Mouse (Mus musculus): ENCODE measurements around the gene Mtfmt. TPM values are rescaled to one million over a fixed set of nuclear protein-coding genes. Genes with fewer than 3 reads are reported as not detected.

The Mtfmt gene
- polyA plus RNA-seq, 1 experiment from 2014 or later = 20.2 TPM

DNA sequence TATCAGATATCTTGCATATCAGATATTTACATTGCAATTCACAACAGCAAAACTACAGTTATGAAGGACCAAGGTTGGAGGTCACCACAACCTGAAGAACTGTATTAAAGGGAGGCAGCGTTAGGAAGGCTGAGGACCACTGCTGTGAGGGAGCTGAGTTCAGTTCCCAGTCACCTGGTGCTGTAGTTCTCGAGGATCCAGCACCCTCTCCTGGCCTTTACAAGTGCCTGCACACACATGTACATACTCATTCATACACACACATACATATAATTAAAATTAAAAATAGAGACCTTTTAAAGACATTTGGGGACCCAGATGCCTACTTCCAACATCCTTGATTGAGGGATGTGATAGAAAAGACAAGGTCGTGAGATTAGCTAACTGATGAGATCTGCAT, 15.9 kb upstream of the Mtfmt start:
- H3K9me3 ChIP-seq (ENCODE audit: control insufficient read depth, low read length) = no peaks in the 10 kb centered on the region
- H3K27me3 ChIP-seq (replicated peaks; ENCODE audit: control insufficient read depth, insufficient read depth, low read length) = no peaks in the 10 kb centered on the region
- H3K27ac ChIP-seq (ENCODE audit: low read depth, low read length) = no peak overlapping the region
- no peak overlapping the region for H3K9ac ChIP-seq (ENCODE audit: low read depth, low read length)
- DNase-seq (ENCODE audit: low spot score) (no peak), ATAC-seq (replicated peaks; ENCODE audit: low FRiP score) (no peak)
- no peaks in the 10 kb centered on the region for H3K4me1 ChIP-seq (replicated peaks; ENCODE audit: control insufficient read depth, insufficient read depth, low read length)
- no peak overlapping the region for H3K4me3 ChIP-seq (ENCODE audit: low read depth, low read length)
- 79% methylated on average over 3 of the region's 3 CpGs for WGBS
- no peaks in the 10 kb centered on the region for H3K36me3 ChIP-seq (ENCODE audit: control insufficient read depth, insufficient read depth, low read length)
- H3K4me2 ChIP-seq = no peak overlapping the region

DNA sequence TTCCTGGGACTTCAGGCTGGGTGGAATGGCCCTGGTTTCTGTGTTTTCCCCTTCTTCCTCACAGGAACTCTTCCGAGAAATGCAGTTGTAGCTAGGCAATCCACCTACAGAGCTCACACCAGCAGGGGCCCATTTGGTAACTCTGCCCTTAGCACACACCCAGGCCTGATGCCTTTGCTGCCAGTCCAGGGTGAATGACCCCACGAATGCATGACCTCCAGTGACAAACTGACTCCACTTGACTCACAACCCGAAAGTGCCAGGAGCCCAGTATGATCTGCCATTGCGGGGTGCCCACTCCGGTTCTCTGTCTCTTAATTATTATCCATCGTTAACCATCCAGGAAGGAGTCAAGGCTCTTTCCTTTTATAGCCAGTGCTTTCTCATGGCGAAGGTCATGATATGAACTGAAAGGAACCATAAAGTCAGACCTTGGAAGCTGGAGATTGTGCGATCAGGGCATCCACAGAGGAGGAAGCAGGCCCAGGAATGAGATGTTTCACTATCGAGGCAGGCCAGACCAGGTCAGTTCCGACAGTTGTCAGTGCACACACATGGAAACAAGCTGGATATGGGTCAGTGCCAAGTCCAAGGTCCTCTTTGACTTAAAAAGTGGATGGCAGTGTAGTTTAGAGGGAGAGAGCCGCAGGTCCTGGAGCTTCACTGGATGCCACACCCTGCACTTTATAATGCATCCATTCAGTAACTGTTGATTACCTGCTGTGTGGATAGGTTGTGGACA, 12.7 kb upstream of the Mtfmt start, which contains the start of gene Slc51b:
TSS of gene Slc51b (minus strand) at position 196 of the 742 bp plus-strand sequence.
- H3K4me2 ChIP-seq = no peak within 1 kb of the TSS
- no peaks in the 10 kb centered on the region for H3K27me3 ChIP-seq (replicated peaks; ENCODE audit: control insufficient read depth, insufficient read depth, low read length)
- no peak within 1 kb of the TSS for H3K27ac ChIP-seq (ENCODE audit: low read depth, low read length)
- no peaks in the 10 kb centered on the region for H3K36me3 ChIP-seq (ENCODE audit: control insufficient read depth, insufficient read depth, low read length)
- H3K9me3 ChIP-seq (ENCODE audit: control insufficient read depth, low read length) = no peaks in the 10 kb centered on the region
- no peak within 1 kb of the TSS for H3K9ac ChIP-seq (ENCODE audit: low read depth, low read length)
- H3K4me3 ChIP-seq (ENCODE audit: low read depth, low read length) = no peak within 1 kb of the TSS
- DNase-seq (ENCODE audit: low spot score) (no peak), ATAC-seq (replicated peaks; ENCODE audit: low FRiP score) (no peak)
- H3K4me1 ChIP-seq (replicated peaks; ENCODE audit: control insufficient read depth, insufficient read depth, low read length) = no peaks in the 10 kb centered on the region
- 81% methylated on average over 11 of the region's 11 CpGs for WGBS

DNA sequence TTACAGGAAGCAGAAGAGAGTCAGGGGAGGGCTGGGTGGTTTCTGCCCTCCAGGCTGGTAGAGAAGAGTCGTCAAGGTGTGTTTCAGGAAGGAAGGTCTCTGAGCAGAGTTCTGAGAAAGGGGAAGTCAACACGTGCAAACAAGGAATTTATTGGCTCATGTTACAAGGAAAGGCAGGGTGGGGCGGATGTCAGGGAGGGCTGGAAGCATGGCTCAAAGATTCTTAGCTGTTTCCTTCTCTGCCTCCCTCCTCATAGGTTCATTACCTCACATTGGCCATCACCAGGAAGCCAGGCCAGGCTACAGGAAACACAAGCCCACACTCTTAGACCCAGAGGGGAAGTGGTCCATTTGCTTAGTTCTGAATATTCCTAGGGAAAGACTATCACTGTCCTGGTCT, 11.2 kb upstream of the Mtfmt start:
- ATAC-seq (replicated peaks; ENCODE audit: low FRiP score) (no peak), DNase-seq (ENCODE audit: low spot score) (no peak)
- Histone ChIP-seq H3K4me2 (no peak overlapping the region), H3K36me3 (ENCODE audit: control insufficient read depth, insufficient read depth, low read length) (no peaks in the 10 kb centered on the region), H3K27ac (ENCODE audit: low read depth, low read length) (no peak overlapping the region), H3K27me3 (replicated peaks; ENCODE audit: control insufficient read depth, insufficient read depth, low read length) (no peaks in the 10 kb centered on the region), H3K4me1 (replicated peaks; ENCODE audit: control insufficient read depth, insufficient read depth, low read length) (no peaks in the 10 kb centered on the region), H3K4me3 (ENCODE audit: low read depth, low read length) (no peak overlapping the region), H3K9me3 (ENCODE audit: control insufficient read depth, low read length) (no peaks in the 10 kb centered on the region), H3K9ac (ENCODE audit: low read depth, low read length) (no peak overlapping the region)
- 21% methylated on average over 3 of the region's 3 CpGs for WGBS

DNA sequence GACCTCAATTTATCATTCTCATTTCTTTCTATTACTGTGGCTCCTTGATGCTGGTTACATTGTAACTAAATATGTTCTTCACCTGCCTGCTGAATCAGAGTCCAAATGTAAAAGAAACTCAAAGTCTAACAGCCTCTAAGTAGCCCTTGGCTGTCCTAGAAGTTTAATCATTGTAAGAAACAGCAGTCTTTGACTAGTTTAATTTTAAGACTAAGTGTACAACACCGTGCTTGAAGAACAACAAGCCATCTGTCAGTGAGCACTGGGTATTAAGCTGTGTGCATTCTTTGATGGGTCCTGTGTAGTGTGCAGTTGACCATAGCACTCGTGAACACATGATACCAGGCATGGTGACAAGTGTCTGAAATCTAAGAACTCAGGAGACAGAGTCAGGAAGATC, 8.1 kb upstream of the Mtfmt start:
- Histone ChIP-seq H3K4me2 (no peak overlapping the region), H3K4me1 (replicated peaks; ENCODE audit: control insufficient read depth, insufficient read depth, low read length) (no peaks in the 10 kb centered on the region), H3K36me3 (ENCODE audit: control insufficient read depth, insufficient read depth, low read length) (no peaks in the 10 kb centered on the region), H3K9ac (ENCODE audit: low read depth, low read length) (no peak overlapping the region), H3K27ac (ENCODE audit: low read depth, low read length) (no peak overlapping the region), H3K27me3 (replicated peaks; ENCODE audit: control insufficient read depth, insufficient read depth, low read length) (no peaks in the 10 kb centered on the region), H3K9me3 (ENCODE audit: control insufficient read depth, low read length) (no peaks in the 10 kb centered on the region), H3K4me3 (ENCODE audit: low read depth, low read length) (no peak overlapping the region)
- DNase-seq (ENCODE audit: low spot score) = no peak
- no peak for ATAC-seq (replicated peaks; ENCODE audit: low FRiP score)
- WGBS = 74% methylated on average over 2 of the region's 2 CpGs

DNA sequence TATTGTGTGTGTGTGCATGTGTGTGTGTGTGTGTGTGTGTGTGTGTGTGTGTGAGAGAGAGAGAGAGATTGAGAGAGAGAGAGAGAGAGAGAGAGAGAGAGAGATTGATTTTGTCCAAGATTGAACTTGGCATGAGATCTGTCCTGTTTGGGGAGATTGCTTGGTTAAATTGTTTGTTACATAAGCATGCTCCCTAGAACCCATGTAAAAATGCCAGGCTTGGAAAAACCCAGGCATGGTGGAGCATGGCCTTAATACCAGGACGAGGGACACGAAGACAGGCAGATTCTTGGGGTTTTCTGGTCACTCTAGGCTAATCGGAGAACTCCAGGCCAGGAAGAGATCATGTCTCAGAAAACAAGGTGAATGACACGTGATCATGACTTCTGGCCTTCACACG, 7.6 kb upstream of the Mtfmt start:
- Histone ChIP-seq H3K36me3 (ENCODE audit: control insufficient read depth, insufficient read depth, low read length) (no peaks in the 10 kb centered on the region), H3K9ac (ENCODE audit: low read depth, low read length) (no peak overlapping the region), H3K4me2 (no peak overlapping the region), H3K27ac (ENCODE audit: low read depth, low read length) (no peak overlapping the region), H3K4me1 (replicated peaks; ENCODE audit: control insufficient read depth, insufficient read depth, low read length) (no peaks in the 10 kb centered on the region), H3K27me3 (replicated peaks; ENCODE audit: control insufficient read depth, insufficient read depth, low read length) (no peaks in the 10 kb centered on the region), H3K9me3 (ENCODE audit: control insufficient read depth, low read length) (no peaks in the 10 kb centered on the region), H3K4me3 (ENCODE audit: low read depth, low read length) (no peak overlapping the region)
- DNase-seq (ENCODE audit: low spot score) (no peak), ATAC-seq (replicated peaks; ENCODE audit: low FRiP score) (no peak)
- WGBS = 85% methylated on average over 5 of the region's 5 CpGs

DNA sequence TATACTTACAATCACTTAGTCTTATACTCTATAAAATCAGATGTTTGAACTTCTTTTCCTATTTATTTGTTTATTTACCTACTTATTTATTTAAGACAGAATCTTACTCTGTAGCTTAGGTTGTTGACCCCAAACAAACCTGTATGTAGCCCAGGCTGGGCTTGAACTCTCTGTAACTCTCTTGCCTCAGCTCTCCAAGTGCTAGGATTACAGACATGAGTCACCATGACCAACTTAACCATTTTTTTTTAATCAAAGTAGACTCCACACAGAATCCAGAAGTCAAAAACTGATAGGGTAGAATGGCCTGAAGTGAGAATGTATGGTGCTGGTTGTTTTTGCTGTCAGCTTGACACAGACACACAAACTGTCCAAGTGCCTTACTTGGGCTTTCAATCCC, 5.2 kb upstream of the Mtfmt start:
- DNase-seq (ENCODE audit: low spot score) = no peak
- no peaks in the 10 kb centered on the region for H3K4me1 ChIP-seq (replicated peaks; ENCODE audit: control insufficient read depth, insufficient read depth, low read length)
- H3K4me2 ChIP-seq = no peak overlapping the region
- no peak overlapping the region for H3K27ac ChIP-seq (ENCODE audit: low read depth, low read length)
- no peak for ATAC-seq (replicated peaks; ENCODE audit: low FRiP score)
- no peaks in the 10 kb centered on the region for H3K9me3 ChIP-seq (ENCODE audit: control insufficient read depth, low read length)
- H3K9ac ChIP-seq (ENCODE audit: low read depth, low read length) = no peak overlapping the region
- H3K27me3 ChIP-seq (replicated peaks; ENCODE audit: control insufficient read depth, insufficient read depth, low read length) = no peaks in the 10 kb centered on the region
- no peak overlapping the region for H3K4me3 ChIP-seq (ENCODE audit: low read depth, low read length)
- H3K36me3 ChIP-seq (ENCODE audit: control insufficient read depth, insufficient read depth, low read length) = no peaks in the 10 kb centered on the region

DNA sequence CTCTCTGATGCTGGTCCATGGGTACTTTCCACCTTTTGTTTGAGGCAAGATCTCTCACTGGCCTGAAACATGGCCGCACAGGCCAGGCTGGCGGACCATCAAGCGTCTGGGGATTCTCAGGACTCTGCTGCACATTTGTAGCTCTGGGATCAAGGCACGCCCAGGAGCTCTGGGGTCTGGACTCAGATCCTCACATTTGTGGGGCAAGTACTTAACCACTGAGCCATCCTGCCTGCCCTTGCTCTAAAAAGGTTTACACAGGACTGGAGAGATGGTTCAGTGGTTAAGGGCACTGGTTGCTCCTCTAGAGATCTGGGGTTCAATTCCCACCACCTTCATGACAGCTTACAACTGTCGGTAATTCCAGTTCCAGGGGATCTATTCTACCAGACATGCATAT, 4.7 kb upstream of the Mtfmt start:
- 85% methylated on average over 5 of the region's 5 CpGs for WGBS
- no peaks in the 10 kb centered on the region for H3K4me1 ChIP-seq (replicated peaks; ENCODE audit: control insufficient read depth, insufficient read depth, low read length)
- no peak for DNase-seq (ENCODE audit: low spot score)

DNA sequence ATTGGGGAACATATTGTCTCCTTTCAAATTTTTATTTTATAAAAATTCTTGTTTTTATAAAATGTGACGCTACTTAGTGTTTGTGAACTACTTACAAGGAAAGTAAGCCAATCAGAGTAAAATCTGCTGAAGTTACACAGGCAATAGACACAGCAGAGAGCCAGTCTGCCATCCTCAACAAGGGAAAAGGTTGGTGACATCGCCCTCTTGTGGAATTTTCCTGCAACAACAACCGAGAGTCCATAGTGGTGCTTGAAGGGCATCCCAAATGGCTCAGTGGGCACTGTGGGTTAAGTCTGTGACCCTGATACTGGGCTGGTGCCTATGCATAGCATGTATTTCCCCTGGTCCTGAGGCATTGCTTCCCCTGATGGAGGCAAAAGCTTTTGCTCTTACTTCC, 3.3 kb upstream of the Mtfmt start:
- Histone ChIP-seq H3K4me3 (ENCODE audit: low read depth, low read length) (no peak overlapping the region), H3K9ac (ENCODE audit: low read depth, low read length) (no peak overlapping the region), H3K9me3 (ENCODE audit: control insufficient read depth, low read length) (no peaks in the 10 kb centered on the region), H3K4me2 (no peak overlapping the region), H3K27ac (ENCODE audit: low read depth, low read length) (no peak overlapping the region), H3K27me3 (replicated peaks; ENCODE audit: control insufficient read depth, insufficient read depth, low read length) (no peaks in the 10 kb centered on the region), H3K36me3 (ENCODE audit: control insufficient read depth, insufficient read depth, low read length) (no peaks in the 10 kb centered on the region), H3K4me1 (replicated peaks; ENCODE audit: control insufficient read depth, insufficient read depth, low read length) (no peaks in the 10 kb centered on the region)
- no peak for ATAC-seq (replicated peaks; ENCODE audit: low FRiP score)
- WGBS = 2% methylated on average over 3 of the region's 3 CpGs
- peak; percentile 60 for DNase-seq (ENCODE audit: low spot score)

More for the DNA sequence above, 4.7 kb upstream of the Mtfmt start:
- Histone ChIP-seq H3K4me2 (no peak overlapping the region), H3K27me3 (replicated peaks; ENCODE audit: control insufficient read depth, insufficient read depth, low read length) (no peaks in the 10 kb centered on the region), H3K9me3 (ENCODE audit: control insufficient read depth, low read length) (no peaks in the 10 kb centered on the region), H3K4me3 (ENCODE audit: low read depth, low read length) (no peak overlapping the region), H3K36me3 (ENCODE audit: control insufficient read depth, insufficient read depth, low read length) (no peaks in the 10 kb centered on the region), H3K9ac (ENCODE audit: low read depth, low read length) (no peak overlapping the region), H3K27ac (ENCODE audit: low read depth, low read length) (no peak overlapping the region)
- no peak for ATAC-seq (replicated peaks; ENCODE audit: low FRiP score)

DNA sequence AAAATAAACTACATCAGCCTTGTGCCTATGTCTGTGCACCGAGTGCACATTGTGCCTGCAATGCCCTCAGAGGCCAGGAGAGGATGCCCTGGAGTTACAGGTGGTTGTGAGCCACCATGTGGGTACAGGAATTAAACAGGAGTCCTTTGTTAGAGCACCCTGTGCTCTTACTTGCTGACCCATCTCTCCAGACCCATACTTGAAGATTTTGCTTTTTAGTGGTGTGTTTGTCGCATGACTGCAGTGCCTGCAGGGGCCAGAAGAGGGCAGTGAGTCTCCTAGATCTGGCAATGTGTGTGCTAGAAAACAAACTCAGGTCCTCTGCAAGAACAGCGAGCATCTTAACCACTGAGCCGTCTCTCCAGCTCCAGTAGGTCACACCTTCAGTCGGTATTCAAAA, 1.4 kb upstream of the Mtfmt start:
- Histone ChIP-seq H3K9ac (ENCODE audit: low read depth, low read length) (no peak overlapping the region), H3K27me3 (replicated peaks; ENCODE audit: control insufficient read depth, insufficient read depth, low read length) (no peaks in the 10 kb centered on the region), H3K4me2 (no peak overlapping the region), H3K4me1 (replicated peaks; ENCODE audit: control insufficient read depth, insufficient read depth, low read length) (no peaks in the 10 kb centered on the region), H3K9me3 (ENCODE audit: control insufficient read depth, low read length) (no peaks in the 10 kb centered on the region), H3K27ac (ENCODE audit: low read depth, low read length) (no peak overlapping the region), H3K4me3 (ENCODE audit: low read depth, low read length) (no peak overlapping the region), H3K36me3 (ENCODE audit: control insufficient read depth, insufficient read depth, low read length) (no peaks in the 10 kb centered on the region)
- 60% methylated on average over 5 of the region's 5 CpGs for WGBS
- DNase-seq (ENCODE audit: low spot score) = peak; percentile 39
- no peak for ATAC-seq (replicated peaks; ENCODE audit: low FRiP score)

Measured in liver, embryonic 11.5 days (tissue).